Mouse (Mus musculus) layer of hippocampus, postnatal 10 days (tissue): ENCODE data around the gene Nfkbil1. TPM values are rescaled to one million over a fixed set of nuclear protein-coding genes. Genes with fewer than 3 reads are reported as not detected.

ENCODE experiments used
- DNase-seq, 2 experiments: peaks; one replicate each; pipeline ENCODE4 v3.0.0; 2021; ENCODE audit warnings: low spot score in 2 of 2
- total RNA-seq, 2 experiments: library from RNA; stranded (reverse); gene quantifications; 2 replicates each; pipeline ENCODE4 v1.2.3; 2021

The Nfkbil1 gene
- total RNA-seq, 2 experiments from 2014 or later, result 14.2 to 15.5 TPM

DNA sequence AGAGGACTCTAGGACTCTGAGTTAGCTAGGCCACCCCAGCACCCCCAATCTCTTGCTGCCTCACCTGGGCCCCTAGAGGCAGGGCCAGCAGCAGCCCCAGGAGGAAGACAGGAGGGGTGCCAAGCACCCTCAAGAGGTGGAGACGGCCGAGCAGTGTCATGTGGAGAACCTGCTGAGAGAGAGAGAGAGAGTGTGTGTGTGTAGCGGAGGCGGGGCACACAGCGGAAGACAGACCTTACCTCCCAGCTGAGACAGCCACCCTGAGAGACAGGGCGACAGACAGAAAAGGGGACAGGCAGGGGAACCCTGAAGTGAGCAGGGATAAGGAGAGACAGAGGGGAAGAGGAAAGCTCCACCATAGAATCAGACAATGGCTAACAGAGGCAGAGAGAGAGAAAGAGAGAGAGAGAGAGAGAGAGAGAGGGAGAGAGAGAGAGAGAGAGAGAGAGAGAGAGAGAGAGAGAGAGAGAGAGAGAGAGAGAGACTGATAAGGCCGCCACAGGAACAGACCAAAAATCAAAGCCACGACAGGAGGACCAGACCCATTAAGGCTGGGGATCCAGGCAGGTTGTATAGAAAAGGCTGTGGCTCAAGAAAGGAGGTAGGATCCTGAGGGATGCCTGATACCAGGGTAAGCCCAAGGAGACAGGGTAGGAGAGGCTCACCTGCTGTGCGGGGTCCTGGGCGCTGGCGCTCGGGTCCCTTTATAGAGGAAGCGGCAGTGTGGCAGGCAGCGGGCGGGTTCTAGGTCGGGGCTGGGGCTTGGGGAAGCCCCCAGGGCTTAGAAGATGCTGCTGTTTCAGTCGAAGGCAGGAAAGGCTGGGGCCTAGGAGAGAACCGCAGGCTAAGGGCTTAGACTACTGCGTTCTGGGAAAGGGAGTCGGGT, 30.9 kb downstream of the Nfkbil1 start, which contains the start of gene Lta:
Lta (minus strand) TSS at position 858 of the 886 bp plus-strand sequence.
- DNase-seq, result no peak

DNA sequence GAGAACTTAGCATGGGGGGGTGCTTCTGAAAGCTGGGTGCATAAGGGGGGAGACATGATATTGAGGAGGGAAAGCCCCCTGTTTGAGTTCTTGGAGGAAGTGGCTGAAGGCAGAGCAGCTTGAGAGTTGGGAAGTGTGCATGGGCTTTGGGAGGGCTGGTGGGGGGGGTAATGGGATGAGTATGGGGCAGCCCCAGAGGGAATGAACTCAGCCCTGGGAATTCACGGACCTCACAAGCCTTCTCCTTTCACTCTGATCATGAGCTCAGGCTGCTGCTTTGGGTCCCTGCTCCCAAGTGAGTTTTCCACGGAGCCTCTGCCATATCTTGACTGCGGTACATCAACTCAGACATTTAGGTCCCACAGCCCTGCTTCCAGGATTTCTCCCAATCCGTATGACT, 33.1 kb downstream of the Nfkbil1 start:
- DNase-seq, result no peak

DNA sequence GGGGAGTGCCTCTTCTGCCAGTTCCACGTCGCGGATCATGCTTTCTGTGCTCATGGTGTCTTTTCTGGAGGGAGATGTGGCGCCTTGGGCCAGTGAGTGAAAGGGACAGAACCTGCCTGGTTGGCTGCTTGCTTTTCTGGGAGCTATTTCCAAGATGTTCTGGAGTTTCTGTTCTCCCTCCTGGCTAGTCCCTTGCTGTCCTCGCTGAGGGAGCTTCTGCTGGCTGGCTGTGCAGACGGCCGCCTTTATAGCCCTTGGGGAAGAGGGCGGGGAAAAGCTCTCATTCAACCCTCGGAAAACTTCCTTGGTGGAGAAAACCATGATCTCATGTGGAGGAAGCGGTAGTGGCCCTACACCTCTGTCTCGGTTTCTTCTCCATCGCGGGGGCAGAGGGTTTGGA, 33.8 kb downstream of the Nfkbil1 start, which contains the start of gene Tnf:
Tnf (minus strand) TSS at position 221 of the 400 bp plus-strand sequence.
- DNase-seq, result no peak

DNA sequence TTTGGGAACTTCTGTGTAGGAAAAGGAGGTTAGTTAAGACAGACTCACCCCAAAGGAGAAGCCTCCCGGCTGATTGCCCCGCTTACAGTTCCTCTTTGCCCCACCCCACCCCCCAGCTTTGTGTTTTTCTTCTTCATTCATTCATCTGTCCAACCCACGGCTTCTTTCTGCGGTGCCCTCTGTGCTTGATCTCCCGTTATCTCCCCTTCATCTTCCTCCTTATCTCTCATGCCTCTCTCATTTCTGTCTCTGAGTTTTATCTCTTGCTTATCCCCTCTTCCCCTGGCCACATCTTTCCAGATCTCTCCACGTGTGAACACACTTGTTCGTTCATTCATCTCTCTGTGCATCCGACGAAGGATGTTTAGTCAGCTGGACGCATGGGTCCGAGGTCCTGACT, 34.5 kb downstream of the Nfkbil1 start:
- no peak for DNase-seq

DNA sequence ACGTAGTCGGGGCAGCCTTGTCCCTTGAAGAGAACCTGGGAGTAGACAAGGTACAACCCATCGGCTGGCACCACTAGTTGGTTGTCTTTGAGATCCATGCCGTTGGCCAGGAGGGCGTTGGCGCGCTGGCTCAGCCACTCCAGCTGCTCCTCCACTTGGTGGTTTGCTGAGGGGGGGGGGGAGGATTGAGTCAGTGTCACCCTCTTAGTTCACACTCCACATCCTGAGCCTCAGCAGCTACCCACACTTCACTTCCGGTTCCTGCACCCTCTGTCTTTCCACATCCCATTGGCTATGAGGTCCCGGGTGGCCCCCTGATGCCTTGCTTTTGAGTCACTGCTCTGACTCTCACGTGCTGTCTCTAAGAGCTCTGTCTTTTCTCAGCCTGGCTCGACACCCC, 35.2 kb downstream of the Nfkbil1 start:
- no peak for DNase-seq

DNA sequence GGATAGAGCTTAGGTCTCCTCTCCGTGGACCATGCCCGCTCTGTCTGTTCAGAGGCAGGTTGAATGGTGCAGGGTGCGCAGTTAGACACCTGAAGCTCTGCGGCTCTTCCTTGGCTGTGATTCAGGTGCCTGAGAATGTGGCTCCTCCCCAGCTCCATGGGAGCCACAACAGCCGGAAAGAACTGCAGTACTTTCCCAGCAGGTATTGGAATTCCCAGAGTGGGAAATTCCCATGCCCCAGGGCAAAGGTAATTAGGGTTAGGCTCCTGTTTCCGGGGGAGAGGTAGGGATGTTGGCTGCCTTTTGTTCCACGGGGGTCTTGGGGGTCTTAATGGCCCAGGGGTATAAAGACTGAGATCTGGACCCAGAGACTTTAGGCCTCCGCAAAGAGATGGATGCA, 36.6 kb downstream of the Nfkbil1 start:
- DNase-seq, result no peak

DNA sequence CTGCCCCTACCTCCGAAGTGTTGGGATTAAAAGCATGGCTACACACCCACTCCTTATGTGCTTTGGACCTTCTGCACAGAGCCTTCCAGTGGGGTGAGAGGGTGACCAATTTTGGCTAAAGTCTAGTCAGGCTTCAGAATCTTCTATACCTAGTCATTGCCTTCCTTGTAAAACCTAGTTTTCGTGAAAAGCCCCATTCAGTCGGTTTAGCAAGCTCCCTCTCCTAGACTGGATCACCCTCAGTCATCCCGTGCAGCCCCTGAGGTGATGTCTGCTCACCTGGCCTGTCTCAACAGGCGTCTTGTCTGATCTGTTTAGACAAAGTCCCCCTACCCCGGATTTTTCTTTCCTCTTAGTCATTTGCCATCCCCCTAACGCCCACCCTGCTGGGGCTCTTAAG, 37.6 kb downstream of the Nfkbil1 start:
- DNase-seq, result no peak

DNA sequence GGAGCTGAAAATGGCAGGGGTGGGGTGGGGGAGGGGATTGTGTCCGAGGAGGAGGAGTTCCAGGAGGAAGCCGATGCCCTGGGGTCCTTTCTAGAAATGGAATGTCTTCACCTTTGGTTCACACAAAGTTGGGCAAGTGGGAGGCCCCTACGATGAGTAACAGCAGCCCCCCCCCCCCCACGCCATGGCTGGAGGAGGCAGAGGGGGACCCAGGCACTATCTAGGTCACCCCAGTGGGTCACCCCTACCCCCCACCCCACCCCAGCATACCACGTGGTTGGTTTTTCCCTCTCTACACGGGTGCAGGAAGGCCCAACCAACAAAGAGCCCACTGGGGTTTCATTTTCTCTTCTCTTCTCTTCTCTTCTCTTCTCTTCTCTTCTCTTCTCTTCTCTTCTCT, 38.5 kb downstream of the Nfkbil1 start:
- no peak for DNase-seq

DNA sequence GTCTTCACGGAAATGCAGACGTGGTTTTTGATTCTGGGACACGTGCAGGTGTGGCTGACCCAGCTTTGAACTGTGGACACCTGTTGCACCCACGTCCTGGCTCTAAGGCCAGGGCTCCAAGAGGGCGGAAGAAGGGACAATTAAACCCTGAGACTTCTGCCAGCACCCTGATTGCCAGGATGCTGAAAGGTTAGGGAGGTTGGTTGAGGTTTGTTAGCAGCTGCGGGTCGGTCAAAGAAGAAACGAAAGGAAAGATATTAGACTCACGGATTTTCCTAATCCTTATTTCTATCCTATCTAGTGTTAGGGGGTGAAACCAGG, 39.3 kb downstream of the Nfkbil1 start:
- DNase-seq, result no peak

DNA sequence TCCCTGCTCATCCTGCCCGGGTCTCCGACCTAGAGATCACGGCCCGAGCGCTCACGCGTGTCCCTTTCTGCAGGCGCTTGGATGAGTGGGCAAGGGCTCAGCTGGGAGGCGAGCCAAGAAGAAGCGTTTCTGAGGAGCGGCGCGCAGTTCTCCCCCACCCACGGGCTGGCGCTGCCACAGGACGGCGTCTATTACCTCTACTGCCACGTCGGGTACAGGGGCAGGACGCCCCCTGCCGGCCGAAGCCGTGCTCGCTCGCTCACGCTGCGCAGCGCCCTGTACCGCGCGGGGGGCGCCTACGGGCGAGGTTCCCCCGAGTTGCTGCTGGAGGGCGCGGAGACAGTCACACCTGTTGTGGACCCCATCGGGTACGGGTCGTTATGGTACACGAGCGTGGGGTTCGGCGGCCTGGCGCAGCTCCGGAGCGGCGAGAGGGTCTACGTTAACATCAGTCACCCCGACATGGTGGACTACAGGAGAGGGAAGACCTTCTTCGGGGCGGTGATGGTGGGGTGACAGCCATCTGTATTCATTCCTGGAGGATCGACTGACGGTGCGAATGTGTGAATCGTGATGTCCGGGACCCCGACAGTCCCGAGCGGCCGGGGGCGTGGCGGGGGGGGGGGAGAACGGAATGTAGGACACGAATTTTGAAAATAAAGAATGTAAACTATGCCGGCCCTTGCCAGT, 39.8 kb downstream of the Nfkbil1 start:
- DNase-seq, result peak; percentile 82 to 85

DNA sequence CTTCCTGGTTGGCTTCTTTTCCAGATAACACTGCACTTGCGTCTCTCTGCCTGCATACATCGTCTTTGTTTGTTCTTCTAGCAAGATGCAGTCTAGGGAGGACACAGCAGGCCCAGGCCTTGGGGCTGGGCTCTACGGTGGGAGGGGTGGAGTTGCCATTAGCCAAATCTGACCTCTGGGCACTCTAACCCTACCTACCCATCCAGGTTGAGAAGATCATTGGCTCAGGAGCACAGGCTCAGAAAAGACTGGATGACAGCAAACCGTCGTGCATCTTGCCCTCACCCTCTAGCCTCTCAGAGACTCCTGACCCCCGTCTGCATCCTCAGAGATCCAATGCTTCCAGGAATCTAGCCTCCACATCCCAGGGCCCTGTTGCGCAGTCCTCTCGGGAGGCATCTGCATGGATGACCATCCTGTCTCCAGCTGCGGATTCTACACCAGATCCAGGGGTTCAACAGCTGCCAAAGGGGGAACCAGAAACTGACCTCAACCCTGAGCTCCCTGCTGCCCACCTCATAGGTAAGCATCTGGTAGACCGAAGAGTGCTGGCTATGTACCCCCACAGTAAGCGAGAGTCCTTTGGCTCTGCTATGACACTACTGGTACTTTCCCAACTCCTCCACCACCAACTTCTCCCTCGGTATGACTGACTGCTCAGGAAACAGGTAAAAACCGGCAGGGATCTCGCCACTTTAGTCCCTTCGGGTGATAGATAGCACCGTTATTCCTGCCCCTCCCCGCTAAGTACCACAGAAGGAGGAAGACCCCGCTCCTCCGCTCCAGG, 40.6 kb downstream of the Nfkbil1 start:
- DNase-seq, result no peak

DNA sequence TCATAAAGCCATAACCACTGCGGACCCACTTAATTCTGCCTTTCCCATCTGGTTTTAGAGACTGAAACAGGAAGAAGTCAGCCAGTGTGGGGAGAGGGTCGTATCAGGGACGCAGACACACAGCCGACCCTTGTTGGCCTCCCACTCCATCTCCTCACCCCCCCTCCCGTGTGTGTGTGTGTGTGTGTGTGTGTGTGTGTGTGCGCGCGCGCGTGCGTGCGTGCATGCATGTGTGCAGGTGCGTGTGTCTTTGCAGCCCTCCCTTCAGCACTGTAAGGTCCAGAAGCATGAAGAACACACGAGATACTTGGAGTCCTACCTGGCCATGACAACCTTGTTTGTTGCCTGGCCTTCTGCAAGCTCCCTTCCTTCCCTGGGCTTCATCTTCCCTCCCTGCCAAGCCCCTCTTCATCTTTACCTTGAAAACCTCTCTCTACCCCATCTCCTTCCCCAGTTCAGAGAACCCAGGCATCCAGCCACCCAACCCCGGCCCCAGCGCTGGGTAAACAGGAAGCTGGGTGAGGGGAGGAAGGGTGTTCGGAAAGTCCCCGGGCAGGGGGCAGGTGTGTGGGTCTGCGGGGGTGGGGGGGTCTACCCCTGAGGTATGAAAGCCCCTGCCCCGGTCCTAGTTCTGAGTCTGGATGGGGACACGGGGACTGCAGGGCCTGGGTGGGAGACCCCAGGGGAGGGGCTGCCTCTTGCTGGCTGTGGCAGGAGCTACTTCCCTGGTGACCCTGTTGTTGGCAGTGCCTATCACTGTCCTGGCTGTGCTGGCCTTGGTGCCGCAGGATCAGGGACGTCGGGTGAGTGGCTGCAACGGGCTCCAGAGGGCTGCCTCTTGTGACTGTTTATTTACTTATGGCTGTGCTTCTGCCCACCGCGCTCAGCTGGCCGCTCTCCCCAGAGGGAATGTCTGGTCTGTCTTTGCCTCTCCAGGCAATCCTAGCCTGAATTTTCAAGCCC, 41.4 kb downstream of the Nfkbil1 start, which contains the start of gene Ltb:
Ltb (plus strand) TSS at position 559 of the 963 bp plus-strand sequence.
- no peak for DNase-seq

DNA sequence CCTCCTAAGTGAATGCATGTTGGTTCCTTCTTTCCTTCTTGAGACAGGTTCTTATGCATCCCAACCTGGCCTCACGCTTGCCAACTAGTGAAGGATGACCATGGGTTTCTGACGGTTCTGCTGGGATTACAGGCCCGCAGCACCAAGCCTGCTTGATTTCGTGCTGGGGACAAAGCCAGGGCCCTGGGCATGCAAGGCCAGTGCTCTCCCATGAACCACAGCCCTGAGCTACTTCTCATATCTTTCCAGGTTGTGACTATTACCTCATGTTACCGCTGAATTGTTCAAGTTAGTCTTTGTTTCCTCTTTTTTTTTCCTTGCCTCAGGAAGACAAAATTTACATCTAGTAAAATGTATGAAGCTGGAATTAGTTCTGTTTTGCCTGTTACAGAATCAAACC, 42.7 kb downstream of the Nfkbil1 start:
- DNase-seq, result no peak

DNA sequence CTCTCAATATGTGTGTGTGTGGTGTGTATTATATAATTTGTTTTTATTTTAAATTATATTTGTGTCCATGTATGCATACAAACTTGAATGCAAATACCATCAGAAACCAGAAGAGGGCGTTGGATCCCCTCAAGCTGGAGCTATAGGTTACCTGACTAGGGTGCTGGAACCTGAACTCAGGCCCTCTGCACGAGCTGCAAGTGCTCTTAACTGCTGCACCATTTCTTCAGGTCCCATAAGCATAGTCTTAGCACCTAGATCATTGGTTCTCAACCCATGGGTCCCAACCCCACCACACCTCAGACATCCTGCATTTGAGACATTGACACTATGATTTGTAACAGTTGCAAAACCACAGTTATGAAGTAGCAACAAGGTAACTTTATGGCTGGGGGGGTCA, 43.9 kb downstream of the Nfkbil1 start:
- no peak for DNase-seq

DNA sequence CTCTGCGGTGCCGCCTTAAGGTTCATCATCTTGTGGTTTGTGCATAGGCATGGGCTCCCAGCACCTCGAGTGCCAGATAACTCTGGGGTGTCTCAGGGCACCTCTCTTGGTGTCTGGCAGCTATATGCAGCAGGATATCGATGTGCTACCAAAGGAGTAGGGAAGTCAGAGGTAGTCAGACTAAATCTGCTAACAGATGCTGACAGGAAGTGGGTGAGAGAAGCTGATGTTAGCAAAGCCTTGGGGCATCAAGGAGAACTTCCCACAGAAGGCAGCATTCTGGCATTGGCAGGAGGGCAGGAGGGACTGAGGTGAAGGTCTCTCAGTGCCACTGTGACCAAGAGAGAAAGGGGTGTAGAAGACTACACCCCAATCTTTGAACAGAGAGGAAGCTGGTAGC, 45.5 kb downstream of the Nfkbil1 start:
- no peak for DNase-seq

DNA sequence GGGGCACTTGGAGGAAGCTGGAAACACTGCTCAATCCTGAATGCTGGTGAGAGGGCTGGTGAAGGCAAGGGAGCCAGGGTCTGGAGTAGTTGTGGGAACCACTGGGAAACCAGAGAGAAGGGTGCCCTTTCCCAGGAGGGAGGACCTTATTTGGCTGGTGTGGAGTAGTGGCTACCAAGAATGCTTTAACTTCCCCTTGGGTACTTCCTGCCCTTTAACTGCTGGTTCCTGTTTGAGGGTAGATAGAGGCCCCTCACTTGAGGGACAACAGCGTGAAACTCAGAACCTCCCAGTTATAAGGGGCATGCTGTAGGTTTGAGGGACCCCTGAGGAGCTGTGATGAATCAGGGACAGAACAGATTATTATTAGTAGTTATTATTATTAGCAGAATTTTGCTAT, 46.4 kb downstream of the Nfkbil1 start:
- no peak for DNase-seq

DNA sequence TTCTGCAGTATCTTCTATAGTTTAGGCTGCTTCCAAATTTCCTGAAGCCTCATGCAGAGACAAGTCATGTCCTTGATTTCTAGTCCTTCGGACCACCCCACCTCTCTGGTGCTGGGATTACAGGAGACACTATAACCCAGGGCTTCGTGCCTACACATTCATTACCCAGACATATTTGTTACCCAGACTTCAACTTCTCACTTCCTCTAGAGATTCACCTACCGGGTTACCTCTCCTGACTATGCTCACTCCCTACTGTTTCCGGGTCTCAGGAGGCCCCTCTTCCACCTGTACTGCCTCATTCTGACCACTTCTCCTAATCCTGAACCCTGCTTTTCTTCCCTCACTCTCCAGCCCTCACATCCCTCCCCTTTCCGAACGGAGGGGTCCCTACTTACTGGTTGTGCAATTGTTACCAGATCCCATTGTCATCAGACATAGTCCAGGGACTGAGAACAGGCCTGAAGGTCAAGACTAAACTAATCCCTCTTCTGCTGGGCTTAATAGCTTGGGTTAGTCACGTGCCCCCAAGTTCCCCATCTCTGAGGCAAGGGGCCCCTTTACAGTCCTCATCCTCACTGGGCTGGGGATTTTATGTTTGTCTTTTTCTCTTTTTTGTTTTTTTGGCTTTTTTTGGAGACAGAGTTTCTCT, 47.5 kb downstream of the Nfkbil1 start, which contains the start of gene Lst1:
Lst1 (minus strand) TSS at position 481 of the 652 bp plus-strand sequence.
- no peak for DNase-seq

DNA sequence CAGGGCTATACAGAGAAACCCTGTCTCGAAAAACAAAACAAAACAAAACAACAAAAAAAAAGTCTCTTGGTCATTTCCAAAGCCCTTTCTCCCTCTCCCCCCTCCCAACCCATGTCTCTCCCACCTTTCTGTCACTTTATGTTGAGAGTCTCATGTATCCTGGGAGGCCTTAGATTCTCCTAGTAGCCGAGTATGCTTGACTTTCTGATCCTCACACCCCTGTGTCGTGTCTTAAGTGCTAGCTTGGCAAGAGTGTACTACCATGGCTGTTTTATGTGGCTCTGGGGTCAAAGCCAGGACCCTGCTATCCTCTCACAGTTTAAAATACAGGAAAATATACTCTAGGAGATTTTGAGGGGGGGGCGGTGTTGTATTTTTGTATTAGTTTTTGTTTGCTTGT, 48.2 kb downstream of the Nfkbil1 start:
- DNase-seq, result no peak

DNA sequence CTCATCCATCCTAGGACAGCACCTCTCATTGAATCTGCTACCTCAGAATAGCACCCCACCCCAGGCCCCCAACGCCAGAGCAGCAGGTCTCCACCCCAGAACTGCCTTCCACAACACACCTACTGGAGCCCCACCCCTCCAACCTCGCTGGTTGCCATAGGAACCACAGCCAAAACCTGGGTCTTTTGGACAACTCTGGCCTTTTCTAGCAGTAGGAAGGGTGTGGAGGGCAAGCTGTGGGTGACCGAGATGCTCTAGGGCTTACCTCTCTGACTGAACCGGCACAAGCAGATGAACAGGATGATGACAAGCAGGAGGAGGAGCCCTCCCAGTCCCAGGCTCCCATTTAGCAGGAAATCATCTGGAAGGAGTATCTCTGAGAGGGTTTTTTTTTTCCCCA, 48.9 kb downstream of the Nfkbil1 start:
- DNase-seq, result no peak
